Mouse (Mus musculus): ENCODE measurements around the gene Foxp2. TPM values are rescaled to one million over a fixed set of nuclear protein-coding genes. Genes with fewer than 3 reads are reported as not detected.

The Foxp2 gene
- polyA plus RNA-seq, 1 experiment from 2014 or later = 52.2 TPM

- Histone ChIP-seq H3K9ac (no peak overlapping the region), H3K4me3 (no peak overlapping the region), H3K27me3 (peaks cover 8% of the 10 kb centered on the region; the same call in 1 of the 2 replicates), H3K4me1 (replicated peaks) (peaks cover 21% of the 10 kb centered on the region), H3K36me3 (no peaks in the 10 kb centered on the region), H3K27ac (no peak overlapping the region), H3K9me3 (no peaks in the 10 kb centered on the region), H3K4me2 (no peak overlapping the region)
- 70% methylated on average over 4 of the region's 4 CpGs for WGBS
- no peak for ATAC-seq (ENCODE audit: low FRiP score)
Measured at GRCm38 (mm10) chr6:15402026-15402425, 500.9 kb downstream of the Foxp2 start.

- Histone ChIP-seq H3K9ac (no peak overlapping the region), H3K9me3 (no peaks in the 10 kb centered on the region), H3K36me3 (no peaks in the 10 kb centered on the region), H3K27ac (no peak overlapping the region), H3K27me3 (no peaks in the 10 kb centered on the region), H3K4me2 (no peak overlapping the region), H3K4me1 (replicated peaks) (peaks cover 30% of the 10 kb centered on the region), H3K4me3 (no peak overlapping the region)
- no peak for ATAC-seq (ENCODE audit: low FRiP score)
- 33% methylated on average over 4 of the region's 4 CpGs for WGBS
Measured at GRCm38 (mm10) chr6:15415099-15415498, 514.0 kb downstream of the Foxp2 start.

GRCm38 (mm10) chr6:15459701-15460100 lies 558.6 kb downstream of the Foxp2 start:
- Histone ChIP-seq H3K4me1 (replicated peaks) (no peaks in the 10 kb centered on the region), H3K9ac (no peak overlapping the region), H3K4me3 (no peak overlapping the region), H3K4me2 (no peak overlapping the region), H3K27ac (no peak overlapping the region), H3K27me3 (no peaks in the 10 kb centered on the region), H3K9me3 (no peaks in the 10 kb centered on the region), H3K36me3 (no peaks in the 10 kb centered on the region)
- WGBS = 89% methylated on average over 2 of the region's 2 CpGs
- ATAC-seq (ENCODE audit: low FRiP score) = no peak

GRCm38 (mm10) chr6:15463390-15463789 lies 562.2 kb downstream of the Foxp2 start:
- Histone ChIP-seq H3K4me2 (no peak overlapping the region), H3K27ac (no peak overlapping the region), H3K36me3 (no peaks in the 10 kb centered on the region), H3K4me1 (replicated peaks) (no peaks in the 10 kb centered on the region), H3K27me3 (no peaks in the 10 kb centered on the region), H3K9ac (no peak overlapping the region), H3K4me3 (no peak overlapping the region), H3K9me3 (no peaks in the 10 kb centered on the region)
- ATAC-seq (ENCODE audit: low FRiP score) = no peak
- WGBS = 94% methylated on average over 2 of the region's 2 CpGs

GRCm38 (mm10) chr6:15465471-15465870 lies 564.3 kb downstream of the Foxp2 start:
- Histone ChIP-seq H3K27ac (no peak overlapping the region), H3K27me3 (no peaks in the 10 kb centered on the region), H3K9me3 (no peaks in the 10 kb centered on the region), H3K4me2 (no peak overlapping the region), H3K9ac (no peak overlapping the region), H3K36me3 (no peaks in the 10 kb centered on the region), H3K4me3 (no peak overlapping the region), H3K4me1 (replicated peaks) (no peaks in the 10 kb centered on the region)
- 85% methylated on average over 3 of the region's 3 CpGs for WGBS
- ATAC-seq (ENCODE audit: low FRiP score) = no peak

GRCm38 (mm10) chr6:15466634-15467033 lies 565.5 kb downstream of the Foxp2 start:
- Histone ChIP-seq H3K9me3 (no peaks in the 10 kb centered on the region), H3K27me3 (no peaks in the 10 kb centered on the region), H3K4me2 (no peak overlapping the region), H3K4me3 (no peak overlapping the region), H3K9ac (no peak overlapping the region), H3K4me1 (replicated peaks) (no peaks in the 10 kb centered on the region), H3K36me3 (no peaks in the 10 kb centered on the region), H3K27ac (no peak overlapping the region)
- WGBS = 33% methylated on average over 1 of the region's 1 CpGs
- no peak for ATAC-seq (ENCODE audit: low FRiP score)

GRCm38 (mm10) chr6:15486909-15487308 lies 585.8 kb downstream of the Foxp2 start:
- Histone ChIP-seq H3K9ac (no peak overlapping the region), H3K9me3 (no peaks in the 10 kb centered on the region), H3K27ac (no peak overlapping the region), H3K4me2 (no peak overlapping the region), H3K4me3 (no peak overlapping the region), H3K4me1 (replicated peaks) (no peaks in the 10 kb centered on the region), H3K27me3 (no peaks in the 10 kb centered on the region), H3K36me3 (no peaks in the 10 kb centered on the region)
- ATAC-seq (ENCODE audit: low FRiP score) = no peak
- 55% methylated on average over 2 of the region's 2 CpGs for WGBS

Small RNAs within 50 kb of the gene (microRNA-seq; reads per million reads assigned to microRNA genes)
- not detected for gene Gm25470

Other genes starting within 250 kb of the Foxp2 start
- gene Ppp1r3a, start 146.1 kb upstream of the Foxp2 start, polyA plus RNA-seq (2015; fragmentation: Nextera tagmentation; extraction: Ambion mirVana) = not detected in 2 replicates

Data from hindbrain, embryonic 13.5 days (tissue).